Comparison of ENCODE assay signal across 18 mouse cellular contexts in the genomic region with DNA sequence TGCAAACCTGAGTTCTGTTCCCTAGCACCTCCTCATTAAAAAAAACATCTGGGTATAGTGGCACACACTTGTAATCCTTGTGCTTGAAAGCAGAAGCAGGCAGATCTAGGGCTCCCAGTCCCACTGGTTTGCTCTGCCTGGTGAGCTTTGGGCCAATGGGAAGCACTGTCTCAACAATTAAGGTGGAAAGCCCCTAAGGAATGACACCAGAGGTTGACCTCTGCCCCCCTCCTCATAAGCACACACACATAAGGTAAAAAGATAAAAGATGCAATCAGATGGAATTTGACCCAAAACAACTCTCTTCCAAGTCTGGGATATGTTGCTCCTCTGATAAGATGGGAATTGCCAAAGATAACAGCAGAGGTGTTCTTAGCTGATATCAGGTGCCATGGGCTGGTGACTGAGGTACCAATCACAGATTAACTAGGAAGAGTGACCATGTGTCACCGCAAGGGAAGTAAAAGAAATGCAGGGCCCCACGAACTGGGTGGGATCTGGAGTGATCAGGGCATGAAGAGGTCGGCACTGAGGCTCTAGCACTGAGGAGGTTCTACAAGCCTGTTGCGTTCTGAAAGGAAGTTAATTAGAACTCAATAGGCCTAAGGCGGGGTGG.
"Had no signal": no experiment of that assay in that cellular context is flagged by ENCODE, and none has a peak within 500 bp of the region (broad histone marks: within the 10 kb centered on the region; RNA-seq: fewer than 3 reads in every experiment).

No protein-coding gene starts in this region.

- H3K27me3 ChIP-seq: midbrain, embryonic 13.5 days; midbrain, embryonic 15.5 days; neural tube, embryonic 12.5 days; stomach, embryonic 15.5 days had no signal

- H3K36me3 ChIP-seq: midbrain, embryonic 13.5 days; midbrain, embryonic 15.5 days; neural tube, embryonic 12.5 days; stomach, embryonic 15.5 days had no signal

- ATAC-seq: midbrain, embryonic 13.5 days; midbrain, embryonic 15.5 days had no signal

- H3K4me1 ChIP-seq: midbrain, embryonic 10.5 days; midbrain, embryonic 13.5 days; midbrain, embryonic 15.5 days; neural tube, embryonic 12.5 days; stomach, embryonic 15.5 days had no signal

- H3K9me3 ChIP-seq: midbrain, embryonic 10.5 days; midbrain, embryonic 13.5 days; midbrain, embryonic 15.5 days; stomach, embryonic 15.5 days had no signal

- H3K4me3 ChIP-seq: midbrain, embryonic 10.5 days; midbrain, embryonic 13.5 days; midbrain, embryonic 15.5 days; neural tube, embryonic 12.5 days; stomach, embryonic 15.5 days had no signal

- H3K4me2 ChIP-seq: lung, embryonic 14.5 days; midbrain, embryonic 13.5 days; midbrain, embryonic 15.5 days; neural tube, embryonic 12.5 days; stomach, embryonic 15.5 days had no signal

- DNase-seq: lung, adult 18-20 months; lung, embryonic 14.5 days; lung, postnatal 10 days; lung, postnatal 4 days; retina, postnatal 1 day; right cerebral cortex, adult 18-20 months; right cerebral cortex, postnatal 25 days; right cerebral cortex, postnatal 4 days; thymus, adult 2 months; thymus, postnatal 25 days; thymus, postnatal 4 days had no signal

- H3K9ac ChIP-seq: liver, embryonic 14.5 days; lung, embryonic 14.5 days; midbrain, embryonic 13.5 days; midbrain, embryonic 15.5 days; neural tube, embryonic 12.5 days; stomach, embryonic 15.5 days had no signal

- H3K27ac ChIP-seq: liver, embryonic 14.5 days; midbrain, embryonic 10.5 days; midbrain, embryonic 13.5 days; midbrain, embryonic 15.5 days; neural tube, embryonic 12.5 days; stomach, embryonic 15.5 days; stomach, postnatal 0 days had no signal
